Mouse (Mus musculus): ENCODE measurements around the gene Cabcoco1. TPM values are rescaled to one million over a fixed set of nuclear protein-coding genes. Genes with fewer than 3 reads are reported as not detected.

Cabcoco1 gene
- polyA plus RNA-seq, 1 experiment from 2014 or later = 1.3 TPM

DNA sequence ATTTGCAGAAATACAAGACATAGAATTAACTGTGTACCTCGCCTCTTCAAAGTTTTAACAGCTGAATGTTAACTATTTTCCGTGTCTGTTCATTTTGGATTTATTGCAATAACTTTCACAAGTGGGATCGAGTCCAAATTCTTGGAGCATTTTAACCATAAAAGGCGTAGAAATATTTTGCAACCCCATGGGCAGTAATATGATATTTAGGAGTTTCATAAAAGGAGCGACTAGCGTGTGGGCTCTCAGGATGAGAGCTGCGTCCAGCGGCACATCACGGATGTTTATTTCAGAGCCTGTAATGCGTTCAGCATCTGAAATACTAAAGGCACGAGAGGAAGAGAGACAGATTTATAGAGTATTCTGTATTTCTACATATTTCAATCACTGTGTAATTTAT, 50.1 kb downstream of the Cabcoco1 start:
- H3K27me3 ChIP-seq (ENCODE audit: control insufficient read depth, insufficient read depth, low read length) = no peaks in the 10 kb centered on the region
- H3K4me1 ChIP-seq (ENCODE audit: control insufficient read depth, insufficient read depth, low read length) = no peaks in the 10 kb centered on the region
- H3K4me3 ChIP-seq (replicated peaks; ENCODE audit: low read depth, low read length) = no peak overlapping the region
- H3K9me3 ChIP-seq (ENCODE audit: control insufficient read depth, low read length) = no peaks in the 10 kb centered on the region
- H3K4me2 ChIP-seq (ENCODE audit: low read length) = no peak overlapping the region
- H3K36me3 ChIP-seq (ENCODE audit: control insufficient read depth, insufficient read depth, low read length) = no peaks in the 10 kb centered on the region
- no peak overlapping the region for H3K9ac ChIP-seq (replicated peaks; ENCODE audit: low read length)
- ATAC-seq (ENCODE audit: low FRiP score, low TSS enrichment) = no peak
- no peak for DNase-seq
- no peak overlapping the region for H3K27ac ChIP-seq (replicated peaks; ENCODE audit: low read depth, low read length)
- WGBS = 89% methylated on average over 11 of the region's 11 CpGs

DNA sequence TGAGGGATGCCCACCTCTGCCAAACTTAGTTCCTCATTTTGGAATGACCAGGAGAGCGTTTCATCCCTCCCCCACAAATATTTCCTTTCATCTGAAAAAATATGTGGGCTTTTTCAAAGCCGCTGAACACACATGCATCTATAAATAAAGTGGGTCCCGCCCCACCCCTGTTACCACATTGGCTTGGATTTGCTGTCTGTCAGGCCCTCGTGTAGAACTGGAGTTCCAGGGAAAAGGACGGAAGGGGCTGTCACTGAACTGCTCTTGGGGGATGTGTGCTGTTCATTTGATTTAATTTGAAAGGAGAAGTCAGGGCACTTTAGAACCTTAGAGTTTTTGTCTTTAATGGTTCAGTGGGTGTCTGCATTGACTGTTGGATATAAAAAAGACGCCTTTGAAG, 50.9 kb downstream of the Cabcoco1 start:
- Histone ChIP-seq H3K9ac (replicated peaks; ENCODE audit: low read length) (no peak overlapping the region), H3K27ac (replicated peaks; ENCODE audit: low read depth, low read length) (no peak overlapping the region), H3K4me1 (ENCODE audit: control insufficient read depth, insufficient read depth, low read length) (no peaks in the 10 kb centered on the region), H3K4me3 (replicated peaks; ENCODE audit: low read depth, low read length) (no peak overlapping the region), H3K9me3 (ENCODE audit: control insufficient read depth, low read length) (no peaks in the 10 kb centered on the region), H3K36me3 (ENCODE audit: control insufficient read depth, insufficient read depth, low read length) (no peaks in the 10 kb centered on the region), H3K4me2 (ENCODE audit: low read length) (no peak overlapping the region), H3K27me3 (ENCODE audit: control insufficient read depth, insufficient read depth, low read length) (no peaks in the 10 kb centered on the region)
- WGBS = 64% methylated on average over 6 of the region's 6 CpGs
- ATAC-seq (ENCODE audit: low FRiP score, low TSS enrichment) = no peak
- DNase-seq = no peak

GRCm38 (mm10) chr10:68472799-68473198, 68.9 kb downstream of the Cabcoco1 start:
- H3K4me3 ChIP-seq (replicated peaks; ENCODE audit: low read depth, low read length) = no peak overlapping the region
- no peak overlapping the region for H3K9ac ChIP-seq (replicated peaks; ENCODE audit: low read length)
- H3K27ac ChIP-seq (replicated peaks; ENCODE audit: low read depth, low read length) = no peak overlapping the region
- no peak overlapping the region for H3K4me2 ChIP-seq (ENCODE audit: low read length)
- no peaks in the 10 kb centered on the region for H3K9me3 ChIP-seq (ENCODE audit: control insufficient read depth, low read length)
- no peaks in the 10 kb centered on the region for H3K4me1 ChIP-seq (ENCODE audit: control insufficient read depth, insufficient read depth, low read length)
- H3K27me3 ChIP-seq (ENCODE audit: control insufficient read depth, insufficient read depth, low read length) = no peaks in the 10 kb centered on the region
- no peaks in the 10 kb centered on the region for H3K36me3 ChIP-seq (ENCODE audit: control insufficient read depth, insufficient read depth, low read length)
- 90% methylated on average over 8 of the region's 8 CpGs for WGBS
- no peak for DNase-seq
- no peak for ATAC-seq (ENCODE audit: low FRiP score, low TSS enrichment)

- ATAC-seq (ENCODE audit: low FRiP score, low TSS enrichment) = no peak
Observed at GRCm38 (mm10) chr10:68465737-68466327, 75.9 kb downstream of the Cabcoco1 start.

DNA sequence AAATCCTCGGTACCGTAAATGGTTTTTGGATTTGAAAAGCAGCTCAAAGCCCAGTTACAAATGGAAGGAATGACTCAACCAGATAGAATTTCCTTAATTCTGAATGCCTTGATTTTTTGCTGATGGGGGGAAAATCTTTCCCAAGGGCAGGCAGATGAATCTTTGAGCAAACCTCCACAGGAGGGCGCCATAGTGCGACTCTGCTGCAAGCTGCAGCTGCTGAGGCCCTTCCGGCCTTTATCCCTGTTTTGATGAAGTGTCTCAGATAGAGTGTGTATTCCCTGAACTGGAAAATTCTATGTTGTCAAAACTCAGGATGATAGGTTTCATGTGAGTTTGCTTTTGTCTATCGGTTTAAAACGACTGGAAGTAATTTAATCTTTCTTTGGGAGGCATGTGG, 76.8 kb downstream of the Cabcoco1 start:
- H3K36me3 ChIP-seq (ENCODE audit: control insufficient read depth, insufficient read depth, low read length) = no peaks in the 10 kb centered on the region
- no peaks in the 10 kb centered on the region for H3K27me3 ChIP-seq (ENCODE audit: control insufficient read depth, insufficient read depth, low read length)
- DNase-seq = peak; percentile 86
- H3K4me1 ChIP-seq (ENCODE audit: control insufficient read depth, insufficient read depth, low read length) = no peaks in the 10 kb centered on the region
- no peak overlapping the region for H3K27ac ChIP-seq (replicated peaks; ENCODE audit: low read depth, low read length)
- no peak for ATAC-seq (ENCODE audit: low FRiP score, low TSS enrichment)
- H3K4me2 ChIP-seq (ENCODE audit: low read length) = no peak overlapping the region
- H3K4me3 ChIP-seq (replicated peaks; ENCODE audit: low read depth, low read length) = no peak overlapping the region
- no peak overlapping the region for H3K9ac ChIP-seq (replicated peaks; ENCODE audit: low read length)
- H3K9me3 ChIP-seq (ENCODE audit: control insufficient read depth, low read length) = no peaks in the 10 kb centered on the region
- 26% methylated on average over 7 of the region's 7 CpGs for WGBS

More at GRCm38 (mm10) chr10:68465737-68466327, 75.9 kb downstream of the Cabcoco1 start:
- DNase-seq = no peak
- no peaks in the 10 kb centered on the region for H3K9me3 ChIP-seq (ENCODE audit: control insufficient read depth, low read length)
- no peaks in the 10 kb centered on the region for H3K36me3 ChIP-seq (ENCODE audit: control insufficient read depth, insufficient read depth, low read length)
- H3K4me1 ChIP-seq (ENCODE audit: control insufficient read depth, insufficient read depth, low read length) = no peaks in the 10 kb centered on the region
- H3K9ac ChIP-seq (replicated peaks; ENCODE audit: low read length) = no peak overlapping the region
- 89% methylated on average over 4 of the region's 4 CpGs for WGBS
- H3K27ac ChIP-seq (replicated peaks; ENCODE audit: low read depth, low read length) = no peak overlapping the region
- no peak overlapping the region for H3K4me2 ChIP-seq (ENCODE audit: low read length)
- no peaks in the 10 kb centered on the region for H3K27me3 ChIP-seq (ENCODE audit: control insufficient read depth, insufficient read depth, low read length)
- H3K4me3 ChIP-seq (replicated peaks; ENCODE audit: low read depth, low read length) = no peak overlapping the region

DNA sequence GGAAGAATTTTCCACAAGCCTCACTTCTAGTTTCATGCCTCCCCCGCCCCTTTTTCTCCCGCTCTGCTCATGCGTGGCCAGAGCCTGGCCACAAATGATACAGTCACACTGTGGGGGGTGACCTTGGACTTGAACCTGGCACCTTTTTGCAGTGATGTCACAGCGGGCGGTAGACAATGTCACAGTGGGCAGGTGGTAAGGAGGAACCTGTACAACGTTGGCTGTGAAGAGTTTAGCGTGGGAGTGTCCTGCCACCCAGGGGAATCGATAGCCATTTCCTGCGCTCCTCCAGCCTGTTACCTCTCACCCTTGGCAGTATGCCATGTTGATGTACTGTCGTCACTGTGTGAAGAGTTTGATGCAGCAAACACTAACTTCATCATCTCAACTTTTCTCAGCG, 81.9 kb downstream of the Cabcoco1 start:
- 80% methylated on average over 11 of the region's 11 CpGs for WGBS
- H3K27me3 ChIP-seq (ENCODE audit: control insufficient read depth, insufficient read depth, low read length) = no peaks in the 10 kb centered on the region
- H3K4me2 ChIP-seq (ENCODE audit: low read length) = no peak overlapping the region
- ATAC-seq (ENCODE audit: low FRiP score, low TSS enrichment) = no peak
- no peak overlapping the region for H3K4me3 ChIP-seq (replicated peaks; ENCODE audit: low read depth, low read length)
- no peaks in the 10 kb centered on the region for H3K9me3 ChIP-seq (ENCODE audit: control insufficient read depth, low read length)
- H3K27ac ChIP-seq (replicated peaks; ENCODE audit: low read depth, low read length) = no peak overlapping the region
- no peaks in the 10 kb centered on the region for H3K4me1 ChIP-seq (ENCODE audit: control insufficient read depth, insufficient read depth, low read length)
- no peak overlapping the region for H3K9ac ChIP-seq (replicated peaks; ENCODE audit: low read length)
- DNase-seq = no peak
- no peaks in the 10 kb centered on the region for H3K36me3 ChIP-seq (ENCODE audit: control insufficient read depth, insufficient read depth, low read length)

GRCm38 (mm10) chr10:68457019-68457418, 84.7 kb downstream of the Cabcoco1 start:
- Histone ChIP-seq H3K9me3 (ENCODE audit: control insufficient read depth, low read length) (no peaks in the 10 kb centered on the region), H3K4me2 (ENCODE audit: low read length) (no peak overlapping the region), H3K36me3 (ENCODE audit: control insufficient read depth, insufficient read depth, low read length) (no peaks in the 10 kb centered on the region), H3K9ac (replicated peaks; ENCODE audit: low read length) (no peak overlapping the region), H3K27me3 (ENCODE audit: control insufficient read depth, insufficient read depth, low read length) (no peaks in the 10 kb centered on the region), H3K4me3 (replicated peaks; ENCODE audit: low read depth, low read length) (no peak overlapping the region), H3K27ac (replicated peaks; ENCODE audit: low read depth, low read length) (no peak overlapping the region), H3K4me1 (ENCODE audit: control insufficient read depth, insufficient read depth, low read length) (no peaks in the 10 kb centered on the region)
- 91% methylated on average over 7 of the region's 7 CpGs for WGBS
- DNase-seq (no peak), ATAC-seq (ENCODE audit: low FRiP score, low TSS enrichment) (no peak)

- Histone ChIP-seq H3K4me2 (ENCODE audit: low read length) (no peak overlapping the region), H3K36me3 (ENCODE audit: control insufficient read depth, insufficient read depth, low read length) (no peaks in the 10 kb centered on the region), H3K9me3 (ENCODE audit: control insufficient read depth, low read length) (no peaks in the 10 kb centered on the region), H3K27me3 (ENCODE audit: control insufficient read depth, insufficient read depth, low read length) (no peaks in the 10 kb centered on the region), H3K9ac (replicated peaks; ENCODE audit: low read length) (no peak overlapping the region), H3K27ac (replicated peaks; ENCODE audit: low read depth, low read length) (no peak overlapping the region), H3K4me1 (ENCODE audit: control insufficient read depth, insufficient read depth, low read length) (no peaks in the 10 kb centered on the region), H3K4me3 (replicated peaks; ENCODE audit: low read depth, low read length) (no peak overlapping the region)
- no peak for DNase-seq
- ATAC-seq (ENCODE audit: low FRiP score, low TSS enrichment) = no peak
Observed at GRCm38 (mm10) chr10:68454541-68454940, 87.2 kb downstream of the Cabcoco1 start.

GRCm38 (mm10) chr10:68446797-68447125, 94.9 kb downstream of the Cabcoco1 start:
- no peaks in the 10 kb centered on the region for H3K9me3 ChIP-seq (ENCODE audit: control insufficient read depth, low read length)
- H3K36me3 ChIP-seq (ENCODE audit: control insufficient read depth, insufficient read depth, low read length) = no peaks in the 10 kb centered on the region
- no peak for ATAC-seq (ENCODE audit: low FRiP score, low TSS enrichment)
- no peak overlapping the region for H3K9ac ChIP-seq (replicated peaks; ENCODE audit: low read length)
- no peaks in the 10 kb centered on the region for H3K27me3 ChIP-seq (ENCODE audit: control insufficient read depth, insufficient read depth, low read length)
- no peak overlapping the region for H3K4me3 ChIP-seq (replicated peaks; ENCODE audit: low read depth, low read length)
- DNase-seq = no peak
- H3K27ac ChIP-seq (replicated peaks; ENCODE audit: low read depth, low read length) = no peak overlapping the region
- H3K4me2 ChIP-seq (ENCODE audit: low read length) = no peak overlapping the region
- H3K4me1 ChIP-seq (ENCODE audit: control insufficient read depth, insufficient read depth, low read length) = 0 out of 2 replicates have a peak, but pooled peaks cover 2% of the 10 kb centered on the region
- WGBS = 74% methylated on average over 5 of the region's 5 CpGs

All from midbrain, embryonic 14.5 days (tissue).